Mouse (Mus musculus) olfactory bulb, adult 2 months (tissue): ENCODE results near the gene Cchcr1. TPM values are rescaled to one million over a fixed set of nuclear protein-coding genes. Genes with fewer than 3 reads are reported as not detected.

Source experiments
- H3K27ac ChIP-seq: fragments of 200-500 bp; 2 replicates; pipeline ENCODE4 v1.5.1; 2012; ENCODE audit warnings: low read depth, low read length; ENCODE audit not compliant: insufficient read depth
- H3K4me1 ChIP-seq: fragments of 200-500 bp; 2 replicates; pipeline ENCODE4 v1.6.1; 2012; ENCODE audit warnings: low read length; ENCODE audit not compliant: control insufficient read depth, insufficient read depth
- H3K4me3 ChIP-seq: fragments of 200-500 bp; 2 replicates; pipeline ENCODE4 v1.5.1; 2012; ENCODE audit warnings: mild to moderate bottlenecking, low read depth, low read length, moderate library complexity; ENCODE audit not compliant: insufficient read depth
- CTCF ChIP-seq: fragments of 200-500 bp; IDR thresholded peaks from 2 replicates; pipeline ENCODE4 v1.5.1; 2012; ENCODE audit warnings: low read depth, mild to moderate bottlenecking, low read length, moderate library complexity; ENCODE audit not compliant: insufficient read depth
- POLR2A ChIP-seq: fragments of 200-500 bp; IDR thresholded peaks from 2 replicates; pipeline ENCODE4 v1.6.1; 2012; ENCODE audit warnings: mild to moderate bottlenecking, low read depth, low read length, moderate library complexity; ENCODE audit not compliant: insufficient read depth
- WGBS: fragments of 180-500 bp; shearing (Covaris S2); methylation state at CpG from one replicate; pipeline ENCODE4 v1.1.7; 2018; 5-methylcytosine and 5-hydroxymethylcytosine counted together
- polyA plus RNA-seq: library from polyadenylated mRNA; stranded (reverse); fragments of >200 nt; gene quantifications from 2 replicates; pipeline ENCODE4 v1.2.4, GENCODE M21; 2012; ENCODE audit warnings: low replicate concordance; ENCODE audit not compliant: missing spikeins, insufficient read depth, insufficient read length

Cchcr1 gene
- polyA plus RNA-seq, 1 experiment = not detected

- H3K4me1 ChIP-seq = 0 out of 2 replicates have a peak, but pooled peaks cover 2% of the 10 kb centered on the region
- no peak overlapping the region for H3K27ac ChIP-seq
- TF ChIP-seq POLR2A (no peak), CTCF (no peak)
- WGBS = 80% methylated on average over 4 of the region's 4 CpGs
- no peak overlapping the region for H3K4me3 ChIP-seq
Measured at GRCm38 (mm10) chr17:35537421-35537820, 20.5 kb downstream of the Cchcr1 start.

GRCm38 (mm10) chr17:35538476-35538875, 21.6 kb downstream of the Cchcr1 start:
- Histone ChIP-seq H3K27ac (no peak overlapping the region), H3K4me3 (no peak overlapping the region), H3K4me1 (peaks cover 12% of the 10 kb centered on the region)
- WGBS = 86% methylated on average over 1 of the region's 1 CpGs
- TF ChIP-seq CTCF (no peak), POLR2A (no peak)

GRCm38 (mm10) chr17:35539540-35539939, 22.6 kb downstream of the Cchcr1 start:
- 68% methylated on average over 10 of the region's 10 CpGs for WGBS
- Histone ChIP-seq H3K27ac (no peak overlapping the region), H3K4me3 (no peak overlapping the region), H3K4me1 (peaks cover 16% of the 10 kb centered on the region)
- TF ChIP-seq POLR2A = no peak
- TF ChIP-seq CTCF = no peak

GRCm38 (mm10) chr17:35542761-35543411, 26.0 kb downstream of the Cchcr1 start:
- Histone ChIP-seq H3K4me3 (no peak overlapping the region), H3K27ac (no peak overlapping the region; the same call in none of the 2 replicates), H3K4me1 (peaks cover 14% of the 10 kb centered on the region)
- 56% methylated on average over 15 of the region's 15 CpGs for WGBS
- TF ChIP-seq CTCF (no peak), POLR2A (no peak)

GRCm38 (mm10) chr17:35543412-35543861, 26.5 kb downstream of the Cchcr1 start:
- Histone ChIP-seq H3K4me1 (peaks cover 14% of the 10 kb centered on the region), H3K27ac (no peak overlapping the region; the same call in 1 of the 2 replicates)

DNA sequence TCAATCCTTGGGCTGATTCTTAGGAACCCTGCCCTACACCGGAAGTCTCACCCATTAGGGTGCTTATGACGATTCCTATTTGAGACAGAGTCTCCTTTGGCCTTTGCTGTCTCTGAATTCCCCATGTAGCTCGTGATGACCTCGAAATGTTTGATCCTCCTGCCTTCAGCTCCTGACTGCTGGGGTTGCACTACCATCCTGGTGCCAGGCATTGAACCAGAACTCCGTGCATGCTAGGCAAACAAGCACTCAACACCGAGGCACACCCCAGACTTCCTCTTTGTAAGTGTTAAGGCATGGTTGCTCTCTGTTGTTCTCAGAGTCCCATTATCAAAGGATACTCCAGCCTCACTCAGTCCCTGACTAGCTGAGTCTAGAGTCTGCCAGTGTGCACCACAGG, 27.1 kb downstream of the Cchcr1 start:
- no peak for TF ChIP-seq CTCF
- TF ChIP-seq POLR2A = no peak
- H3K27ac ChIP-seq = no peak overlapping the region
- peaks cover 18% of the 10 kb centered on the region for H3K4me1 ChIP-seq
- H3K4me3 ChIP-seq = no peak overlapping the region
- 74% methylated on average over 6 of the region's 6 CpGs for WGBS

More at GRCm38 (mm10) chr17:35543412-35543861, 26.5 kb downstream of the Cchcr1 start:
- 30% methylated on average over 14 of the region's 14 CpGs for WGBS
- H3K4me3 ChIP-seq = no peak overlapping the region
- no peak for TF ChIP-seq CTCF
- TF ChIP-seq POLR2A = no peak

GRCm38 (mm10) chr17:35544680-35545079, 27.8 kb downstream of the Cchcr1 start:
- Histone ChIP-seq H3K27ac (no peak overlapping the region), H3K4me3 (no peak overlapping the region), H3K4me1 (peaks cover 23% of the 10 kb centered on the region)
- 28% methylated on average over 6 of the region's 6 CpGs for WGBS
- TF ChIP-seq CTCF (peak; percentile 81), POLR2A (no peak)

DNA sequence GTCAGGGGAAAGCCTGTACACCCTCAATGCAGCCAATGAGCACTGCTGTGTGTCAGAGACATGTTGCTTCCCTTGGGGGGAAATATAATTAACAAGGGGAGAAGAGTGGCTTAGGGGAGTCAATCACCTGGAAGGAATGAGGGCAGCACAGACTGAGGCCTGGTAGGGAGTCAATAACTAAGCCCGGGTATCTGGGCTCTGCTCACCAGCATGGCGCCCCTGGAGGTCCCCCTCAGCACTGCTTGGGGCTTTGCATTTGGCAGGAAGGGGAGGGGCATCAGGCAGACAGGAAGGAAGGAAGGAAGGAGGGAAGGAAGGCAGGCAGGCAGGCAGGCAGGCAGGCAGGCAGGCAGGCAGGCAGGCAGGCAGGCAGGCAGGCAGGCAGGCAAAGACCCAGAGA, 30.6 kb downstream of the Cchcr1 start:
- Histone ChIP-seq H3K4me3 (no peak overlapping the region), H3K4me1 (peaks cover 43% of the 10 kb centered on the region), H3K27ac (no peak overlapping the region)
- WGBS = 63% methylated on average over 2 of the region's 2 CpGs
- TF ChIP-seq POLR2A (no peak), CTCF (no peak)

DNA sequence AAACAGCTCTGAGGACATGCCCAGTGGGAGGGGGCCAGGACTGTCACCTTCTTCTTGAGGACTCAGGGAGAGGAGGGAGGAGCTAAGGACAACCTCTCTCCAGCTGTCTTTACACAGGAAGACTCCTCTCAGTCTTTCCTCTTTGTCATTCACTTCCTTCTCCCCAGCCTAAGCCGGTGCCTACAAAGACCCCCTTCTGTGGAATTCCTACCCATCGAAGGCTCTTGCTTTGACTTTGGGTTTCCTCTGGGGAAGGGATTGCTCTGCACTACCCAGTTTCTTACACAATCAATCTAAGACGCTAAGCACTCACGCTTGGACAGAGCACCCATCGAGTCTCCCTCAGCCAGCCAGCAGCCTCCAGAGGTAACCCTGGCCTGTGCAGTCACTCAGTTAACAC, 31.7 kb downstream of the Cchcr1 start:
- Histone ChIP-seq H3K4me1 (peaks cover 32% of the 10 kb centered on the region), H3K4me3 (no peak overlapping the region), H3K27ac (peak overlapping the region; percentile 58; the same call in 1 of the 2 replicates)
- TF ChIP-seq CTCF (no peak), POLR2A (no peak)
- 51% methylated on average over 5 of the region's 5 CpGs for WGBS
